9 mouse cellular contexts compared by ENCODE assay signal in genomic region chr15:79432892-79433291, GRCm38 (mm10). TPM values are rescaled to one million over a fixed set of nuclear protein-coding genes. Genes with fewer than 3 reads are reported as not detected.
A peak's percentile ranks its signal among the peaks of the same experiment; 100 is the strongest.
DNase-seq lines count a peak whose midpoint lies in the region; ATAC-seq and TF ChIP-seq lines count a peak whose summit lies in the region.
"Had no signal": no experiment of that assay in that cellular context is flagged by ENCODE, and none has a peak within 500 bp of the region (broad histone marks: within the 10 kb centered on the region; RNA-seq: fewer than 3 reads in every experiment).

No protein-coding gene starts in this region.

- no peak overlapping the region for H3K4me3 ChIP-seq in kidney, adult 2 months (ENCODE audit: insufficient read depth, low read depth, low read length)
- H3K4me3 ChIP-seq in intestine, embryonic 16.5 days (ENCODE audit: low read length) = no peak overlapping the region
- no peak overlapping the region for H3K4me3 ChIP-seq in liver, embryonic 15.5 days (replicated peaks)

- peak; percentile 40 for DNase-seq in kidney, adult 2 months
- no peak for DNase-seq in kidney, adult 8-10 months
- peak; percentile 71 to 80 for DNase-seq in heart, adult 18-20 months
- no peak for DNase-seq in urinary bladder, adult 2 months (ENCODE audit: low spot score)
- DNase-seq in thymus, adult 18-20 months = no peak

- H3K9ac ChIP-seq in intestine, embryonic 16.5 days (ENCODE audit: low read depth, low read length) = no peak overlapping the region
- H3K9ac ChIP-seq in liver, embryonic 15.5 days = no peak overlapping the region

- TF ChIP-seq CTCF in kidney, adult 2 months (conservative IDR thresholded peaks at IDR 0.05; ENCODE audit: insufficient read depth, insufficient read length, low read depth, low read length) = no peak

- no peaks in the 10 kb centered on the region for H3K36me3 ChIP-seq in kidney, adult 2 months (ENCODE audit: control insufficient read depth, insufficient read depth, low read length)
- peaks cover 11% of the 10 kb centered on the region for H3K36me3 ChIP-seq in intestine, embryonic 16.5 days (ENCODE audit: control insufficient read depth, insufficient read depth, low read length)
- peaks cover 15% of the 10 kb centered on the region for H3K36me3 ChIP-seq in liver, embryonic 15.5 days (replicated peaks)
- H3K36me3 ChIP-seq: G1E had no signal

- peaks cover 28% of the 10 kb centered on the region for H3K4me1 ChIP-seq in kidney, adult 2 months (ENCODE audit: control insufficient read depth, insufficient read depth, low read length)
- peaks cover 23% of the 10 kb centered on the region for H3K4me1 ChIP-seq in intestine, embryonic 16.5 days (ENCODE audit: control insufficient read depth, insufficient read depth, low read length)
- H3K4me1 ChIP-seq in liver, embryonic 15.5 days (replicated peaks) = peaks cover 53% of the 10 kb centered on the region

- WGBS in kidney, adult 2 months = 55% methylated on average over 21 of the region's 21 CpGs
- WGBS in intestine, embryonic 16.5 days = 41% methylated on average over 21 of the region's 21 CpGs
- 9% methylated on average over 21 of the region's 21 CpGs for WGBS in liver, embryonic 15.5 days (ENCODE audit: insufficient replicate concordance)

- peak; percentile 75 for ATAC-seq in intestine, embryonic 16.5 days
- no peak for ATAC-seq in liver, embryonic 15.5 days (ENCODE audit: insufficient read depth)
- ATAC-seq in neutrophil, adult 5-6 weeks (ENCODE audit: extremely low read depth, insufficient number of reproducible peaks, low FRiP score, poor library complexity, severe bottlenecking) = peak; percentile 27

- H3K27me3 ChIP-seq in kidney, adult 2 months (replicated peaks; ENCODE audit: control insufficient read depth, insufficient read depth, low read length) = no peaks in the 10 kb centered on the region
- no peaks in the 10 kb centered on the region for H3K27me3 ChIP-seq in intestine, embryonic 16.5 days (replicated peaks; ENCODE audit: control insufficient read depth, insufficient read depth, low read length)
- H3K27me3 ChIP-seq in liver, embryonic 15.5 days = no peaks in the 10 kb centered on the region

- H3K9me3 ChIP-seq in intestine, embryonic 16.5 days (ENCODE audit: control insufficient read depth, low read length) = no peaks in the 10 kb centered on the region
- H3K9me3 ChIP-seq in liver, embryonic 15.5 days (replicated peaks) = no peaks in the 10 kb centered on the region
- H3K9me3 ChIP-seq: G1E had no signal

- no peak overlapping the region for H3K27ac ChIP-seq in kidney, adult 2 months (ENCODE audit: insufficient read depth, low read depth, low read length)
- H3K27ac ChIP-seq in intestine, embryonic 16.5 days (ENCODE audit: low read length) = peak overlapping the region; percentile 70
- peak overlapping the region; percentile 51 for H3K27ac ChIP-seq in liver, embryonic 15.5 days (replicated peaks)

- peak overlapping the region; percentile 4 for H3K4me2 ChIP-seq in intestine, embryonic 16.5 days (ENCODE audit: low read depth, low read length)
- peak overlapping the region; percentile 29 for H3K4me2 ChIP-seq in liver, embryonic 15.5 days

- TF ChIP-seq POLR2A in kidney, adult 2 months (IDR thresholded peaks at IDR 0.05; ENCODE audit: low read depth, low read length) = no peak

RNA-seq across cellular contexts. Expression of gene Csnk1e, which starts 22.5 kb away (rescaled TPM):
- polyA plus RNA-seq in kidney, adult 2 months (2012; rRNA removed) = 31.5 and 34.9 TPM in 2 replicates
- 10 to 100 TPM; 40.2 to 44.3 TPM for total RNA-seq in heart, adult 18-20 months (2021)
- 28.9 and 30.8 TPM in 2 replicates for polyA plus RNA-seq in intestine, embryonic 16.5 days (2015; fragmentation: Nextera tagmentation; extraction: Ambion mirVana)
- 8.0 and 9.2 TPM in 2 replicates for polyA plus RNA-seq in liver, embryonic 15.5 days (2015; fragmentation: Nextera tagmentation; extraction: Ambion mirVana)
- 83.1 and 92.8 TPM in 2 replicates for total RNA-seq in neutrophil, adult 5-6 weeks (2017)
- polyA plus RNA-seq in urinary bladder, adult 2 months (2012; rRNA removed) = 76.7 and 90.3 TPM in 2 replicates
- polyA plus RNA-seq: G1E had no signal

RNA-seq across cellular contexts. Expression of gene Tmem184b, which starts 29.5 kb away (rescaled TPM):
- polyA plus RNA-seq in kidney, adult 2 months (2012; rRNA removed) = 69.0 and 81.0 TPM in 2 replicates
- total RNA-seq in heart, adult 18-20 months (2021) = 10 to 100 TPM; 34.8 to 36.7 TPM
- 43.6 and 46.4 TPM in 2 replicates for polyA plus RNA-seq in intestine, embryonic 16.5 days (2015; fragmentation: Nextera tagmentation; extraction: Ambion mirVana)
- 11.6 and 11.7 TPM in 2 replicates for polyA plus RNA-seq in liver, embryonic 15.5 days (2015; fragmentation: Nextera tagmentation; extraction: Ambion mirVana)
- 22.8 and 29.3 TPM in 2 replicates for total RNA-seq in neutrophil, adult 5-6 weeks (2017)
- polyA plus RNA-seq in urinary bladder, adult 2 months (2012; rRNA removed) = 51.5 and 68.3 TPM in 2 replicates

Comparison
In these comparisons a context has a peak if more than half of its experiments do, and no peak if none do; other contexts are left out.
1. DNase-seq: peak in kidney, adult 2 months (single experiment) and heart, adult 18-20 months (2 of 2); none in kidney, adult 8-10 months (0 of 2), urinary bladder, adult 2 months (single experiment) and thymus, adult 18-20 months (0 of 2).